Mouse (Mus musculus): ENCODE measurements around the gene Wnt6.

The Wnt6 gene

DNA sequence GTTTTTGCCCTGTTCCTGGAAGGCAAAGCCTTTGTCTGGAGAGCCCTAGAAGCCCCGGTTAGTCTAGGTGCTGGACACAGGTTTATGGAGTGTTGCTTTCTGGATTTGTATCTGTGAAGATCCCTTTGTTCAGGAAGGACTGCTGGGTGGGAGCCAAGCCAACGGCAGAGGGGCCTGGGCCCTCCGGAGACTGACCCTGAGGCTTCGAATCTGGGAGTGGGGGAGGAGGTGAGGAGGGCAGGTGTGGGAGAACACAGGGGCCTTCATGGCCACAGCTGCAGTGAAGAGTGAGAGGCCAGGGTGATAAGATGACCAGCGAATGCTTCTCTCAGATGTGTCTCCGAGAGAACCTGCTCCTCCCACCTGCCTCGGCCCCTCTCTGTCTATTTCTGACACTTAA is 2.4 kb downstream of the Wnt6 start:
- peak in 1 of 2 experiments; percentile 30 for DNase-seq (ENCODE audit: low spot score in 2 of 2)

DNA sequence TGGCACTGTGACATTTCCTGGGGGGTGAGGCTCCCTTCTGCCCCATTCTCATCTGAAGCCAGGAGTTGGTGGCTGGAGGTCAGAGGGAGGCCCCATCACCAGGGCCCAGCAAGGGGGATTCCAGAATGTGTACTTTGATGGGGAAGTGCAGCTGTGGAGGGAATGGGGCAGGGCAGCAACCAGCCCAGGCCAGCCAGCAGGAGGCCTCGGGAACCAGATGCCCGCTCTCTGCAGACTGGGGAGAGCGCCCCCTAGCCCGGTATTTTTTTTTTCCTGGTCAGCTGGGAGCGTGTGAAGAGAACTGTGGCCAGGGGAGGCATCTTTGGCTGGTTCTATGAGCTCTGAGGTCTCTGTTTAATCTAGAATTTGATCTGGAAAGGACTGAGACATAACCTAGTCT is 4.1 kb downstream of the Wnt6 start:
- peak; percentile 44 to 67 for DNase-seq (ENCODE audit: low spot score in 2 of 2)

DNA sequence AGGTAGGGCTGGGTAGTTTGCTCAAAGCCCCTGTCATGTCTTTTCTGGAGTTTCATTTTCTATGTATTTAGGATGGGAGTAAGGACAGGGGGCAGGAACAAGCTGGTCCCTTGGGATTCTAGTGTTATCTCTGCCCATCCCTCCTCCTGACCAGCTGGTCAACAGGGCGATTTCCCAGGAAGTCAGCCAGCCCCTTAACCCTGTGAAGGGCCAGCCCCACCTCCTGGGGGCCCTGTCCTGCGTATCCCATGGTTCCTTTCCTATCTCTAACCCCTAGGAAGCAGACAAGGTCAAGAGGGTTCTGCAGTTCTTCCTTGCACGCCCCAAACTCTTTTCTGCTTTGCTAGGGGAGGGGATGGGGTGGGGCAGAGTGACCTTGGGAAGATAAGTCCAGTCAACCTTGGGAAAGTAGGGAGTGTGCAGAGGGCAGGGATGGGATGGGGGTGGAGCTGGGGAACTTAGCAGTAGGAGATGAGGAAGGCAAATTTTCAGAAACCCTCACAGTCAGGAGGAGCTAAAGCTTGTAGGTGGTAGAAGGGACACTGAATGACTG is 7.3 kb downstream of the Wnt6 start:
- no peak for DNase-seq (ENCODE audit: low spot score in 2 of 2)

DNA sequence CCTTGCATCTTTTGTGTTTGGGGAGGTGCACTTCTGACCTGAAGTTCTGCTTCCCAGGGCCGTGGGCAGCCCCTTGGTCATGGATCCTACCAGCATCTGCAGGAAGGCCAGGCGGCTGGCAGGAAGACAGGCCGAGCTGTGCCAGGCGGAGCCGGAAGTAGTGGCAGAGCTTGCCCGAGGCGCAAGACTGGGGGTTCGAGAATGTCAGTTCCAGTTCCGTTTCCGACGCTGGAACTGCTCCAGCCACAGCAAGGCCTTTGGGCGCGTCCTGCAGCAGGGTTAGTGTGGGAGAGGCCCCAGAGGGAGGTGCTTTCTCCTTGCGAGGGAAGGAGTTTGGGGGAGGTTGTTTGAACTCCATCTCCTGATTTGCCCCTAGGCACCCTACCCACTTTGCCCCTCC is 10.4 kb downstream of the Wnt6 start:
- peak in 1 of 2 experiments; percentile 41 for DNase-seq (ENCODE audit: low spot score in 2 of 2)

DNA sequence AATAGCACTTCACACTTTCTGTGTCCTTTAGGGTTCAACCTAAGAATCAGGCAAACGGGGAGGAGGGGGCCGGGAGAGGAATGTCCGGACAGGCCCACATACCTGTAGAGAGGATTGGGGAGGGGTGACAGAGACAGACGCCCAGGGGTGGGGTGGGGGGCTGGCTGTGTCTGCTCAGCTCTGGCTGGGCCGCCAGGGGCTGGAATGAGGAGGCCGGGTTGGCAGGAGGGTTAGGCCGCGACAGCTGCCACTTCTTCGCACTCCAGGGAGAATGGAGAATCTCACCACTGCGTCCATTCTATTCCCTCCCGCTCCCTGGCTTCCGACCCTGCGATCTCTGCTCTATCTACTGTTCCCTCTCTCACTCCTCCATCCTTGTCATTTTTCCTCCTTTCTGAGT is 11.9 kb downstream of the Wnt6 start:
- DNase-seq (ENCODE audit: low spot score in 2 of 2), result no peak

DNA sequence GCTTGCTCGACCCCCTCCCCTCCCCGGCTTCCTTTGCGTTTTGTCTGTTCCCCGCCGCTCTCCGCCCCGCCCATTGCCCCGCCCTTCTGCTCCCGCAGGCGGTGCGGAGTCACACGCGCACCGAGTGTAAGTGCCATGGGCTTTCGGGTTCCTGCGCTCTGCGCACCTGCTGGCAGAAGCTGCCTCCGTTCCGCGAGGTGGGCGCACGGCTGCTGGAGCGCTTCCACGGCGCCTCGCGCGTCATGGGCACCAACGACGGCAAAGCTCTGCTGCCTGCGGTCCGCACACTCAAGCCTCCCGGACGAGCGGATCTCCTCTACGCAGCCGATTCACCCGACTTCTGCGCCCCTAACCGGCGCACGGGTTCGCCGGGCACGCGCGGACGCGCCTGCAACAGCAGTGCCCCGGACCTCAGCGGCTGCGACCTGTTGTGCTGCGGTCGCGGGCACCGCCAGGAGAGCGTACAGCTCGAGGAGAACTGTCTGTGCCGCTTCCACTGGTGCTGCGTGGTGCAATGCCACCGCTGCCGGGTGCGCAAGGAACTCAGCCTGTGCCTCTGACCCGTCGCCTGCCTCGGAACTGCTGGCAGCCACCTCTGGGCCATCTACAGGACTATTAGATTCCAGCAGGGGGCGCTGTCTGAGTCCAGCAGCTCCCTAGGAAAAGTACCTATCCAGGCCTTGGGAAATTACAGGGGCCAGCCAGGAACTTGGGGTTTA is 12.5 kb downstream of the Wnt6 start:
- peak in 1 of 2 experiments; percentile 52 for DNase-seq (ENCODE audit: low spot score in 2 of 2)

DNA sequence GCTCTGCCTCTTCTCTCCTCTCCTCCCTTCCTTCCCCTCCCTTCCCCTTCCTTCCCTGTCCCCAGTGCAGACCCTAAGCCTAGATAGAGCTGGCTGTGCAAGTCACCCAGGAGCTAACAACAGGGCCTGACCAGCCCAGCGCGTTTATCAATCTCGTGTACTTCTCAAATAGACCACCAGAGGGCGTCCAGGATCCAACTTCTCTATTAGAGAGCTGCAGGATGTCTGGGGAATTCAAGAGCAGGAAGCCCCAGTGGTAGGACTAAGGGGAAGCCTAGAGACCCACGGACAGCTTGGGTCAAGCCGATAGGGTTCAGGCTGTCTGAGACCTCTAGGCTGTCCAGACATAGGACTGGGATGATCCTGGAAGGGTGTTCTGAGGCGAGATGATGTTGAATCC is 16.2 kb downstream of the Wnt6 start:
- DNase-seq (ENCODE audit: low spot score in 2 of 2), result peak in 1 of 2 experiments; percentile 62

DNA sequence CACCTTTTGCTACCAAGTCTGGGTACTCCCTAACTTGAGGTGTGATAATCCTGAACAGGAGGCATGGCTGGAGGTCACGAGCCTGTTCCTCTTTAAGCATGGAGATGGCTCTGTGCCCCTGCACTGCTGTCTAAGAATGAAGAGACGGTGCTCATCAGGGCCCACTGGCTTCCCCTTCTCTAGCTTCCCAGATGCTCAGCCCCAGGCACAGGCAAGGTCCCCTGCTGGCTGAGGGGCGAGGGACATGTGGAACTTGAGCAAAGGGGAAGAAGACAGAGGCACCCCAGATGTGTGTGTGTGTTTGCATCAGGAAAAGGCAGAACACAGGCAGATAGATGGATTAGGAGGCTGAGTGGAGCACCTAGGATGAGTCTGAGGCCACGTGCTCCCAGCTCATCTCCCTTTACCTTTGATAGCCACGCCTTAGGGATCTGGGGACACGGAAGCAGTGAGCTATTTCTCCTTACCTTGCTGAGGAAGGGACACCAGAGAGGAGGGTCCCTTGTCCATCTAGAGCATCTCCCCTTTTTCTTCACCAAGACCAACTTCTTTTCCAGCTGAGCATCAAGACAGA is 17.0 kb downstream of the Wnt6 start:
- DNase-seq (ENCODE audit: low spot score in 2 of 2), result no peak

DNA sequence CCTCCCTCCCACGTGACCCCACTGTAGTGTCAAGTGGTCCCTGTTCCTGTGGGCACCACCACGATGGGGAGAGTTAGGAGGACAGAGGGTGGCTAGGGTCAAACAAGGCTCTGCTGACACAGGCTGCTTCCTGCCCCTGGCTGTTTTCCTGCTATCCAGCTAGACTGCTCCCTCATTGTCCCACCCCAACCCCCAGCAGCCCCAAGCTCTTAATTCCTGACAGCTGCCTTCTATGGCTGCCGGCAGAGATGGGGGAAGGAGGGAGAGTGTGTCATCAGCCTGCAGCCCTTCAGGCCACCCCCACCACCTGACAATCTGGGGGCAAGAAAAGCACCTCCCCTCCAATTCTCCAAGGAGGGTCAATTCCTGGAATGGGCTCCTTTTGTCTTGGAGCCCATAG is 18.4 kb downstream of the Wnt6 start:
- no peak for DNase-seq (ENCODE audit: low spot score in 2 of 2)

DNA sequence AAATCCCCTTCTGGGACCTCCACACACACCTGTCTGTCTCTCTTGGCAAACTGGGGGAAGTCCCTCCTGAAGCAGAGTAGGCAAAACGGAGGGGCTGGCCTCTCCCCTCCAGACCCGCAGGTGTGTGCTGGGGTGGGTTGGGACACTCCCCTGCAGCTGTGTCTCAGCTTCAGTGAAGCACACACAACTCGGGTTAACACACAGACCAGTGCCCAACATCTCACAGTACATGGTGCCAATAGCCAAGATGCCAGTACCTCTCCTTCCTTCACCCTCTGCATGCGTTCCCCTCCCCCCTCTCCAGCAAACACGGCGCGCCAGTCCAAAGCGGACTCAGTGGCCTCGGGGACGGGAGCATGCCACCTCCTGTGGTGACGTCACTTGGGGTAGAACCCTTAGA is 19.6 kb downstream of the Wnt6 start, which contains the start of gene Wnt10a:
Gene Wnt10a, plus strand, starts transcription at position 268 of the 400 bp plus-strand sequence.
- DNase-seq (ENCODE audit: low spot score in 2 of 2), result no peak

DNA sequence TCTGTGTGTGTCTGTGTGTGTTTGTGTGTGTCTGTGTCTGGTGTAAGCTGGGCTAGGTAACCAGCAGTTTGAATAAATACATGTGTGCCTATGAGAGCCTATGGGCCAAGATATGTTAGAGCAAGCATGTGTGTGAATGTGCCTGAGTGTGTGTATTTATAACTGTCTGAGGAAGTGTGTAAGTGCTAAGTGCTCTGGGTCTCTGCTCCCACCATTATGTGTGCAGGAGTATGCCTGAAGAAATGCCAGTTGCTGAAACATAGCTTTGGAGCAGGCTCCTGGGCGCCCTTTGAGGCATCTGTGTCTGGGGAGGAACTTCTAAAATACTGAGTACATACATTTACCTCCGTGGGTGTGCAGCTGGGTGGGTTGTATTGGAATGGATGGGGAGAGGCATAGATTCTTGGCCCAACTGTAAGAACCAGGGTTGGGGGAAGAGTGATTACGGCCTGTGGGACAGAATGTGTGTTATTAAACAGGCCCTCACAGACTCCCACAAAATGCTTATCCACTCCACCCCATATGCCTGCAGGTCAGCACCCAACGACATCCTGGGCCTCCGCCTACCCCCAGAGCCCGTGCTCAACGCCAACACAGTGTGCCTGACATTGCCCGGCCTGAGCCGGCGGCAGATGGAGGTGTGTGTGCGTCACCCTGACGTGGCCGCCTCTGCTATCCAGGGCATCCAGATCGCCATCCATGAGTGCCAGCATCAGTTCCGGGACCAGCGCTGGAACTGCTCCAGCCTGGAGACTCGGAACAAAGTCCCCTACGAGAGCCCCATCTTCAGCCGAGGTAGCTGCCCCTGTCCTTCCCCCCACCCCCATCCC is 21.4 kb downstream of the Wnt6 start:
- no peak for DNase-seq (ENCODE audit: low spot score in 2 of 2)

DNA sequence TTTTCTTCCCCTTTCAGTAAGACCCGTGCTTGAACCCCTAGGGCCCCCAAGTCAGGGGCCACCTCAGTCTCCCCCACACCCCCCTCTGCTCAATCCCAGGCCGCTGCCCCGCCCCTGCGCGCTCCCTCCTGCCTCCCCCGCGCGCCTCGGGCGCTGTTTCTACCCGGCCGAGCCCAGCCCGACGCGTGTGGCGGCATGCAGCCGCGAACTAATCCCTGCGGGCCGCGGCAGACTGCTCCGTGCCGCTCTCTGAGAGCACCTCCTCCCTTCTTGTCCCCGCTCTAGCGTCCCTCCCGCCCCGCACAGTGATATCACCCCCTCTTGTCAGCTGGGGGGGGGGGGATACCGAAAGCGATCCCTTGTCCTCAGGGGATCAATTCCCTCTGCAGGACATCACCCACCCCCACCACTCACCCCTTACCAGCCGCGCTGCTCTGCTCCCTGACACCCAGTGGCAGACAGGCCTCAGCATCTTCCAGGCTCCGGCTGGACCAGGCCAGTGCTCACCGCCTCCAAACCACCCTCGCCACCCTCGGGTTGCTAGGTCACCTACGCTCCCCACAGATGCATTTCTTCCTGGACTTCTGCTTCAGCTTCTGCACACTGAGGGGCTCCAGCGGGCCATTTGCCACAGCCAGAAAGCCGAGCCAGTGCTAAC is 22.9 kb downstream of the Wnt6 start:
- DNase-seq (ENCODE audit: low spot score in 2 of 2), result no peak

DNA sequence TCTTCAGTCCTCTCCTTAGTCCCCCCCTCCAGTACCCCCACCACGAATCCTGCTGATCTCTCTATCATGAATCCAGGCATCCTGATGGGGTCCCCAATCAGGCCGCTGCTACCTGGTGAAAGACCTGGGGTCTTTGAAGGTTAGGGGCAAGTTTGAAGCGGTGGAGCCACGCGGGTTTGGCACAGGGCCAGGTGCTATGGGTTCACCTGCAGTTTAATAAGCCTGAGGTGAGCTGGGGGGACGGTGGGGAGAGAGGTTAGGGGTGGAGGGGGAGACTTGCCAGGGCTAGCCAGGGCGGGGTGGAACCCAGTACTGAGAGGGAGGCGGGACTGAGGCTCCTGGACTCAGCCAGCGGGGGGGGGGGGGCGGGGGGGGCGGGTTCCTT is 23.4 kb downstream of the Wnt6 start:
- DNase-seq (ENCODE audit: low spot score in 2 of 2), result no peak

DNA sequence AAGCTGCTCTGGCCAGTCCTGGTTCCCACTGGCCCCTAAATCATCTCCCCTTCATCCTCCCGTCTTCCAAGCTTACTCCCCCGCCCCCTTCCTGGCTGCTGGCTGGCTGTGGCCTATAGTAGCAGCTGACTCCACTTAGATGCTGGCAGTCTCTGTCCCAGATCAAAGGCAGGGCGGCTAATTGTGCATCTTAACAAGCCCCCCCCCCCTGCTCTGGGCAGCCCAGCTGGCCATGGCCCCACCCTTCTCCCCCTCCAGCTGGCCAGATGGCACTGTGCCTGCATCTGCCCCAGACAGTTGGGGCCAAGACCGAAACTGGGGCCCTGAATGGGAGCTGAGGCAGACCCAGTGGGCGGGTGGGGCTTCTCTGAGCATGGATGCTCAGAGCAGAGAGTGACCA is 25.8 kb downstream of the Wnt6 start:
- DNase-seq (ENCODE audit: low spot score in 2 of 2), result peak in 1 of 2 experiments; percentile 56

DNA sequence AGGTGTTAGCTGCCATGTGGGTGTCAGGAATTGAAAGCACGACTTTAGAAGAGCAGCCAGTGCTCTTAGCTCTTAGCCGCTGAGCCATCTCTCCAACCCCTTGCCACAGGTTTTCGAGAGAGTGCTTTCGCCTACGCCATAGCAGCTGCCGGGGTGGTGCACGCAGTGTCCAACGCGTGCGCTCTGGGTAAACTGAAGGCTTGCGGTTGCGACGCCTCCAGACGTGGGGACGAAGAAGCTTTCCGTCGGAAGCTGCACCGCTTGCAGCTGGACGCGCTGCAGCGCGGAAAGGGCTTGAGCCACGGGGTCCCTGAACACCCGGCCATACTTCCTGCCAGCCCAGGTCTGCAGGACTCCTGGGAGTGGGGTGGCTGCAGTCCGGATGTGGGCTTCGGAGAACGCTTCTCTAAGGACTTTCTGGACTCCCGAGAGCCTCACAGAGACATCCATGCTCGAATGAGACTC is 28.8 kb downstream of the Wnt6 start:
- no peak for DNase-seq (ENCODE audit: low spot score in 2 of 2)

DNA sequence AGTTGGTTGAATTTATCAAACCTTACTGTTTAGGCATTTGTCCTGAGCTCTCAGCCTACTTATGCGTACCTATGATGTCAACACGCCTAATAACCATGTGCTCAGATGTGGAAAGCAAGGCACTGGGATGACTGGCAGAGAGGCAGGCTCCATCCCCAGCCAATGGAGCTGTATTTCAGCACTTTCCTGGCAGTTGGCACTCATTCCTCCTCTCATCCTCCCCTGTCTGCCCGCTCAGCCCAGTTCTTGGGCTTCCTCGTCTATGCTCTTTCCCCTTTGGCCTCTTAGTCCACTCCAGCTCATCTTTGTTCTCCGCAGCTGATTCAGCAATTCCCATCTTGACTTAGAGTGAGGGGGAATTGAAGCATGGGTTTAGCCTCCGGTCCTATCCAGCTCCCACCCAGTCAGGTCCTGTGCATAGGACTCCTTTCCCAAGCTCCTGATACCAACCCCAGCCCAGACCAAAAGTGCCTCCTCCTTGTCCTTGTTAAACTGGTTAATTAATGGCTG is 30.0 kb downstream of the Wnt6 start:
- no peak for DNase-seq (ENCODE audit: low spot score in 2 of 2)

DNA sequence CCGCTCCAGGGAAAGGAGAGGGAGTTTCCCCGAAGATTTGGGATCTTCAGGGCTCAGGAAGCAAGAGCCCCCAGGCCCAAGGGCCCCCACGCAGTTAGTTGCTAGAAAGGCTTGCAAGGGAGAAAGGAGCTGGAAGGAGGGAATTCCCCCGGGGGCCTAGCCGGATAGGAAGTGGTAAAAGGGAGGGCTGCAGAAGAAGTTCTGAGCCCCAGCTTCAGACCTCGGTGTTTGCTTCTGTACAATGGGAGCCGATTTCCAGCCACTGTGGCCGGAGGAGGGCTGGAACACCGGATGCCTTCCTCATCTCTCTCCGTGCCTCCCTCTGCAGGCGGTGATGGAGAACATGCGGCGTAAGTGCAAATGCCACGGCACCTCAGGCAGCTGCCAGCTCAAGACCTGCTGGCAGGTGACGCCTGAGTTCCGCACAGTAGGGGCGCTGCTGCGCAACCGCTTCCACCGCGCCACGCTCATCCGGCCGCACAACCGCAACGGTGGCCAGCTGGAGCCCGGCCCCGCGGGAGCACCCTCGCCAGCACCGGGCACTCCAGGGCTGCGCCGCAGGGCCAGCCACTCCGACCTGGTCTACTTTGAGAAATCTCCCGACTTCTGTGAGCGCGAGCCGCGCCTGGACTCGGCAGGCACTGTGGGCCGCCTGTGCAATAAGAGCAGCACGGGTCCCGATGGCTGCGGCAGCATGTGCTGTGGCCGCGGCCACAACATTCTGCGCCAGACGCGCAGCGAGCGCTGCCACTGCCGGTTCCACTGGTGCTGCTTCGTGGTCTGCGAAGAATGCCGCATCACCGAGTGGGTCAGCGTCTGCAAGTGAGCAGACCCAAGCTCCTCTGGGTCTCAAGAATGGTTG is 31.3 kb downstream of the Wnt6 start:
- peak in 1 of 2 experiments; percentile 67 for DNase-seq (ENCODE audit: low spot score in 2 of 2)

DNA sequence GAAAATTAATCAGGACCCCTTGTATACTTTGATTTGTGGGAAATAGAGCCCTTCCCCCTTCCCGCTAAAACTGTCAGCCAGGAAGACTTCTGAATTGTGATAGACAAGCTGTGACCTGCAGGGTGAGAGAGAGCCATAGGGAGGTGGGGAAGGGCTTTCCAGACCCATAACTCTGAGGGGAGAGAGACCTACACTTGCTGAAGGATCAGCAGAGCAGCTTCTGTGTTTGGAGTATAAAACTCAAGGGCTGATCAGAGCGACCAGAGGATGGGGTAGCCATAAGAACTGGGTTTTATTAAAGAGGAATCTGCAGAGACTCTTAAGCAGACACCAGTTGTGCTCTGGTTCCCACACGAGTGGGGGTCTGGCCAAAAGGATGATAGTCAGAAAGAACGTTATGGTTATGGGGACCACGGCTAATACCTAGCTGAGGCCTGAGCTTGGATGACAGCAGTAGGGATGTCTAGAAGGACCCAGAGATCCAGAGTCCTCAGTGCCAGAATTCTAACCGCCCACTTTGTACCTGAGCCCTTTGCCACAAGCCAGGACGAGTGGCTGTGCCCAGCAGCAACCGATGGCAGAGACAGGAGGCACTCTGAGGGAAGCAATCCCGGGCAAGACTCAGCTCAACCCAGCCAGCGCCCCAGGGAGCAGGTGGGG is 32.6 kb downstream of the Wnt6 start:
- DNase-seq (ENCODE audit: low spot score in 2 of 2), result no peak

DNA sequence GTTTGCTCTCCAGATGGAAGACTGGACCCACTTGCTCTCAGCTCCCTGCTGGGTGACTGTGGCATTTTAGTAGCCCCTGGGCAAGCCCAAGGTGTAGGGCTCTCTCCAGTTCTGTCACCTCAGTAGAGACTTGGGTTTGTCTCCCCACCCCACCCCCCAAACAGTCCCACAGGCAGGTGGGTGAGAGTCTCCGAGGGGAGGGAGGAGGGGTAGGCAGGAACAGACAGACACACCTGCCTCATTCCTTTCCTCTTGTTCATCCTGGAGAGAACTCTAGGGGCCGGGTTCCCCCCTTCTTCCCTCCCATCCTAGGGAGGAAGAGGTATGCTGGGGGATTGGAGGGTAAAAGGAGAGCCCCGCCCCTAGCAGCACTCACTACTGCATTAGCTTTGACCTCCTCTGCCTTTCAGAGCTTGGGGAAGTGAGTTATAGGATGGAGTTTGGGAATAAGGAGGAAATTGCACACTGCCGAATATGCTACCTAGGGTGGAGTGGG is 33.7 kb downstream of the Wnt6 start:
- no peak for DNase-seq (ENCODE audit: low spot score in 2 of 2)

DNA sequence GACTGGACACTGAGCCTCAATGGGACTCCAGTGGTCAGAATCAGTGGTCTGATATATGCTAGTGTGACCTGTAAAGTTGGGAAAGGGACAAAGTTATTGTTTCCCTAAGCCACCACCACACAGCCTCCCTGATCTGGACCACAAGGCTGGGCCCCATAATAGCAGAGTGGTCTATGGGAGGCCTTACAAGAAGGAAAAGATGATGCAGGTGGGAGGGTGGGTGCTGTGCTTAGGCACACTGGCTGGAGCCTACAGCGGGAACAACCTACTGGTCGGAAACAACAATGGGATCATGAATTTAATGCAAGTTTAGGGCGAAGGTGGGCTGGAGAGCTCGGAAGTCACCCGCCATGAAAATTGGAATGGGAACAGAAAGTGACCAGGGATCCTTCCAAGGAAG is 34.2 kb downstream of the Wnt6 start:
- no peak for DNase-seq (ENCODE audit: low spot score in 2 of 2)
